Mouse (Mus musculus) heart, adult 18-20 months (tissue): Measurements from ENCODE around the gene Dmkn. TPM values are rescaled to one million over a fixed set of nuclear protein-coding genes. Genes with fewer than 3 reads are reported as not detected.
"Not testable (repeated sequence)": the region's sequence is repeated elsewhere in the genome, so short reads cannot be mapped to it uniquely, and the experiment has no call there.

Source experiments
- DNase-seq, 2 experiments: peaks; one replicate each; pipeline ENCODE4 v3.0.0; 2021 to 2022; ENCODE audit warnings: mixed read lengths in 1 of 2
- long read RNA-seq, 2 experiments: library from polyadenylated mRNA; stranded (forward); transcript quantifications; one replicate each; pipeline ENCODE4 v2.0.0; 2021
- total RNA-seq, 2 experiments: library from RNA; stranded (reverse); gene quantifications; 2 replicates each; pipeline ENCODE4 v1.2.3; 2021

Dmkn gene
- total RNA-seq, result 1 to 10 TPM; 1.0 to 3.5 TPM
- long read RNA-seq, experiment 1, partial matches to known transcripts, result 0 of 2 reads
- long read RNA-seq, experiment 1, other reads (novel, unspliced or antisense), result 0 of 2 reads
- long read RNA-seq, experiment 2, result 0 reads

DNA sequence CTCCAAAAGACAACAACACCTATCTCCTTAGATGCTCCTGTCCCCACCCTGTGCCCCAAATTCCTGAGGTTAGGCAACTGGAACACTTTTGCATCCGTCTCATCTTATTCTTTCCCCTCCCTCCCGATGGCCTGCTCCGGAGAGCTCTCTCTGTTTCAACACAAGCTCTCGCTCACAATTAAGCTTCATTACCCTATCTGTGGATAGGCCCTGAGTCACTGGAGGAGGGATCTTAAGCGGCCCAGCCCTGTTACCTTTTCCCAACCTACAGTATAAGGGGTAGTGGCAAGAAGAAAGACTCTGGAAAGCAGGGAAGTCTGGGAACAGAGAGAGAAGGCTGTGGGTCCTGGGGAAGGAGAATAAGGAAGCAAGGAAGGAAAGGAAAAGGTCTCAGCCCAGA lies at the start of gene Dmkn:
TSS of gene Dmkn (plus strand) at position 301 of the 400 bp plus-strand sequence.
- DNase-seq, result no peak

DNA sequence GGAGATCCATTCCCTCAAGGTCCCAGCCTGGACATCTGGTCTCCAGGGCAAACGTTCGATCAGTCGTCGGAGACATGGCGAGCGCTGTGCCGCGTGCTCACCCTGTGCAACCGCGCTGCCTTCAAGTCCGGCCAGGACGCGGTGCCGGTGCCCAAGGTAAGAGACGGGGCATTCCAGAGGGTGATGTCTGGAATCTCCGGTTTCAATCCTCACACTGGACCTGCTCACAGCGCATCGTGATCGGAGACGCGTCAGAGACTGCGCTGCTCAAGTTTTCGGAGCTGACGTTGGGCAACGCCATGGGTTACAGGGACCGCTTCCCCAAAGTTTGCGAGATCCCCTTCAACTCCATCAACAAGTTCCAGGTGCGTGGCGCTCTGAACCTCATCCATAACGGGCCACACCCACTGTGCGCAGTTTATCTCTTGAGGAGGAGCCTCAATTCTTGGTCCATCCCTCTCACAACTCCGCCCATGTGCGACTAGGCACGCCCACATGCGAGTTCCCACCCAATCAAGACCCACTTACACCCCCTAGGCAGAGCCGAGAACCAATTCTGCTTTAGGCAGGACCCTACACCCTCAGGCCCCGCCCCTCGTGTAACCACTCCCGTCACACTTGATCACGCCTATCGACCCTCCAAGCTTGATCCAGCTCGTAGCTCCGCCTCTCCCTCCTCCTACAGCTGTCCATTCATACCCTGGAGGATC lies 46.4 kb upstream of the Dmkn start:
- peak; percentile 53 to 56 for DNase-seq

DNA sequence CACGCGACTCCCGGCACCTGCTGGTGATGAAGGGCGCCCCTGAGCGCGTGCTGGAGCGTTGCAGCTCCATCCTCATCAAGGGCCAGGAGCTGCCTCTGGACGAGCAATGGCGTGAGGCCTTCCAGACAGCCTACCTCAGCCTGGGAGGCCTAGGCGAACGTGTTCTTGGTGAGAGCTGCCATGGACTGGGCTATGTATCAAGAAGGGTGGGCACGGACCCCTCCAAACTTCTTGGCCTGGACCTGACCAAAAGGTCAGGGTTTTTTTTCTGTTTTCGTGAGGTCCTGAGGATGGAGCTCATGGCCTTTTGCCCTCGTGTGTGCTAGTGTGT lies 45.9 kb upstream of the Dmkn start:
- DNase-seq, result no peak

DNA sequence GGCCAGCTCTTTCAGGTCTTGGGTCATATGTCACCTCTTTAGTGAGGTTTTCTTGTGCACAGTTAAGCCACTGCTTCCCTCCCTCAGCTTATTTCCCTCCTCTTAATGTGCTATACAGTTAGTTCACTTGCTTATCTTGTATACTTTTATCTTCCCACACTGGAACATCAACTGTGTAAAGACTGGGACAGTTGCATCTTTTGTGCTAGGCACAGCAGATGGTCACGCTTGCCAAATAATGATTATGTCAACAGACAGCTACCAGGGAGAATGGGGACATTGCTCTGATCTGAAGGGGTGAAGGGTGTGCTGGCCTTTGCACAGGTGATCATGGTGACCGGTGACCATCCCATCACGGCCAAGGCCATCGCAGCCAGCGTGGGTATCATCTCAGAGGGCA lies 43.9 kb upstream of the Dmkn start:
- no peak for DNase-seq

DNA sequence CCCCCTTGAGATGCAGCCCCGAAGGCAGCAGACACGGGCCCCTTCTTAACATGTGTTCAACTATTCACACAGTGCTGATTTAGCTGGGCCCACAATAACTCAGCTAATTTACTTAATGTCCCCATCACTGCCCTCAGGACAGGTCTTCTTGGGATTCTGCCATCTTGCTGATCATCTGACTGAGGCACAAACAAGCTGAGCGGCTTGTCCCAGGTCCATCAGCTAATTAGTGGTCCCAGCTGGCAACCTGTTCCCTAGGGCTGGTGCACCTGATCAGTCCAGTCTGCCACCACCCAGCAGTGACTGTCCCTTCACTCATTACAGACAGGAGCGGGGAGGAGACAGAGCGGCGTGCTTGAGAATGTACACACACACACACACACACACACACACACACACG lies 42.3 kb upstream of the Dmkn start:
- DNase-seq, result no peak

DNA sequence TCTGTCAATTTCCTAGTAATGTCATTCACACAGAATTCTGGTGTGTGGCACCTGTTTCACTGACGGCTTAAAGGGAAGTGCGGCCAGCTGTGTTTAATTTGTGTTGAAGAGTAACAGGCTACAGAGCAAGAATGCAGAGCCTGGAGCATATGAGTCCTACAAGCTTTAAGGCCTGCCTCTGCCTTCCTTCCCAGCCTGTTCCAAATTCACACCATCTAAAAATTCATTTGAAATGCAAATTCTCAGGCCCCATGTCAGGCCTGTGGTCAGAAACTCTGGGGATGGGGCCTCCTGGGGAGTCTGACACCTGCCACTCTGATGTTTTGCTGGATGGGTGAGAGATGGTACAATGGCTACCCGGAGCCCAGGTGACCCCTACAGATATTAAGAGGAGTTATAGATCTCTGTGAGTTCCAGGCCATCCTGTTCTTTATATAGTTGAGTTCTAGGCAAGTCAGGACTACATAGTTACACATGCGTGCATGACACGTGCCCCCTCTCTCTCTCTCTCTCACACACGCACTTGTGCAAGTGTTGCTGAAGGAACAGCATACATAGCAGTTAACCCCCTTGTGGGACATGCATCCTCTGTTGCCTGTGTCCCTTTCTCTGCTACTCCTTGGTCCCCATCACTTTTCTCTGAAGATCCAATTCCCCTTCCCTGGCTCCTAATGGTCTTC lies 40.1 kb upstream of the Dmkn start:
- no peak for DNase-seq

DNA sequence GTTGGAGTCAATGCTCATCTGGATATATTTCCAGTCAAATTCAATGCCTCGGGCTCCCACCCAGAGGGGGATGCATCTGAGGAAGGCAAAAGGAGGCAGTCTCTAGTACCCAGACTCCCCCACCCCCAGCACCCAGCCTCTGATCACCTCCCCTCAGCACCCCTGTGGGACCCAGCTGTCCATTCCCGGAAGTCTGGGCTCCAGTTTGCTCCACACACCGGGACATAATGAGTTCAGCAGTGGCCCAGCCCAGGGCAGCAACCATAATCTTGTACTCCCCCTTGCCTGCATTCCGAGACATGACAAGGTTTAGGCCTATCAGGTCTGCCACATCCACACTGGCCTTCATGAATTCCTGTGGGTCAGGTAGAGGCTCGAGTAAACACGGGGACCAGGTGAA lies 35.3 kb upstream of the Dmkn start:
- DNase-seq, result no peak

DNA sequence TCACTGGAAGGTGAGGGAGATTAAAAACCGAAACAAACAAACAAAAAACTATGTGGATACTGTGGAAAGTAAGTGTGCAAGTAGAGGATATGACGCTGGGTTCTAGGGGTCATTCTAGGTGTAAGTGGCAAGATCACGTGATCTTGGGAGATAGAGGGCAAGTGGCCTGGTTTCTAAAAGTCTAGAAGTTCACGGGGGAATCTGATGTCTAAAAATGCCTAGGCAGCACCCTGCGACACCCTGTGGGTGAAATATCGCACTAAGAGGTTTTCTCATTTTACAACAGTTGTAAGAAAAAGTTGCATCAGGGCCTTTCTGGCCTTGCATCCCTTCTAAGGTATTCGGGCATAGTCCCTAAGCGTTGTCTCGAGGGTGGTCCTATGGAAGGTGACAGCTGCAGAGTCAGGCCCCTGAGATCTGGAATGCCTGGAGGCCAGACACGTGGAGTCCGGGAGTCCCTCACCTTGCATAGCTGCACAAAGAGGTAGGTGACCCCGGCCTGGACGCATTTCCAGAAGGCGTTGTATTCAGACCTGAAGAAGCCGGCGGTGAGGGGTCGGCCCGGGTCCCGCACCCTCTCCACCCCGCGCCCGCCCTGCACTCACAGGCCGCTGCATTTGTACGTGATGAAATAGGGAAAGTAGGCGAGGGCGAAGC lies 34.7 kb upstream of the Dmkn start:
- no peak for DNase-seq

DNA sequence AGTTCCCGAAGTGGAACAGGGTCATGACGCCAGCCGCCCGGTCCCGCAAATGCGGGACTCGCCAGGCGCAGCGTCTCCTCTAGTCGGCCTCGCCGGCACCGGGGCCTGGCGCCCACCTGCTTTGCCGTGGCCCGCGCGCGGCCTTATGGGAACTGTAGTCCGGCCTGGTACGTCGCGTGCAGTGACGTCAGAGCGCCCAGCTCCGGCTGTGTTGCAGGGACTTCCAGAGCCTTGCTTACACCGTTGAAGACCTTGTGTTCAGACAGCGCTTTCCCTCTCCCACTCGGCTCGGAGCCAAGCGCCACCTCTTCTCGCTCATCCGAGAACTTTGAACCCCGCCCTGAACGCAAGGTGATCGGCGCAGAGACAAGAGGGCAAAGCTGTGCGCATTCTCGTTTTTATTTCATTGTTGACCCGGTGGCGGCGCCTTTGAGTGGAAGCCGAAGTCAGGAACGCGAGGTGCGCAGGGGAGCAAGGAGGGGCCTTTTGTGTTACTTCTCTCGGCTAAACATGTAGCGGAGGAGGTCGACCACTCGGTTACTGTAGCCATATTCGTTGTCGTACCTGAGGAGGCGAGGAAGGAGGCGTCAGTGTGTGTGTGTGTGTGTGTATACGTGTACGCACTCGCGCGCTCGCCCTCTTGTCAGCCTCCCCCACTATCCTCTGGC lies 34.0 kb upstream of the Dmkn start, which contains the start of gene Tmem147:
TSS of gene Tmem147 (minus strand) at position 145 of the 668 bp plus-strand sequence.
- DNase-seq, result peak; percentile 97

DNA sequence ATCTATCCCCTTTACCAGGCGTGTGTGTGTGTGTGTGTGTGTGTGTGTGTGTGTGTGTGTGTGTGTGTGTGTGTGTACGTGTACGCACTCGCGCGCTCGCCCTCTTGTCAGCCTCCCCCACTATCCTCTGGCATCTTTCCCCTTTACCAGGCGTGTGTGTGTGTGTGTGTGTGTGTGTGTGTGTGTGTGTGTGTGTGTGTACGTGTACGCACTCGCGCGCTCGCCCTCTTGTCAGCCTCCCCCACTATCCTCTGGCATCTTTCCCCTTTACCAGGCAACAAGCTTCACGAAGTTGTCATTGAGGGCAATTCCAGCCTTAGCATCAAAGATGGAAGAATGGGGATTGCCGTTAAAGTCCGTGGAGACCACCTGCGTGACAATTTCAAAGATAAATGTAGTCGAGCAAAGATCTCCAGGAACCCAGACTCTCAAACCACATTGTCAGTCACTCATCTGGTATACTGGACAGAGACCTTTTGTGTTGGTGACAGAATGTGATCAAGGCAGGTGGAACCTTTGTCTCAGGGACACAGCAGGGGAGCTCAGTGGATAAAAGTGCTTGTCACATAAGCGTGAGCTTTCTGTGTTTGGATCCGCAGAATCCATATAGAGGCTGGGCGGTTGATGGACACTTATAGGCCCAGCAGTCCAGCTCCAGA lies 33.4 kb upstream of the Dmkn start:
- DNase-seq, result peak in 1 of 2 experiments; percentile 22

DNA sequence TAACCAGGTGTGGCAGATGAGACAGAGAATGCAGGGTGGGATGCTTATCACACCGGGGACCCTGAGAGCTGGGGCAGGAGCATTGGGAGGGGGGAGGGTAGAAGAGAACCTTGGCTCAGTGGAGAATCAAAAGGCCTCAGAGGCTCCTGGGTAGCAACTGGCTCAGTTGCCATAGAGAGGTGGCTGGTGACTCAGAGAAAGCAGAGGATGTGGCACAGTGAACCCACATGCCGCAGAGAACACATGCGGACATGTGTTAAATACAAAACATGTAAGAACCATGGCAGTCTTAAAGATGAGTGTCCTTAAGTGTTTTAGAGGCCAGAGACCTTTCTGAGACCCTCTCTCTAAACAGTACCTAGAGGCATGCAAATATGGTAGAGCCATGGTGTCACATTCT lies 27.3 kb upstream of the Dmkn start:
- no peak for DNase-seq

DNA sequence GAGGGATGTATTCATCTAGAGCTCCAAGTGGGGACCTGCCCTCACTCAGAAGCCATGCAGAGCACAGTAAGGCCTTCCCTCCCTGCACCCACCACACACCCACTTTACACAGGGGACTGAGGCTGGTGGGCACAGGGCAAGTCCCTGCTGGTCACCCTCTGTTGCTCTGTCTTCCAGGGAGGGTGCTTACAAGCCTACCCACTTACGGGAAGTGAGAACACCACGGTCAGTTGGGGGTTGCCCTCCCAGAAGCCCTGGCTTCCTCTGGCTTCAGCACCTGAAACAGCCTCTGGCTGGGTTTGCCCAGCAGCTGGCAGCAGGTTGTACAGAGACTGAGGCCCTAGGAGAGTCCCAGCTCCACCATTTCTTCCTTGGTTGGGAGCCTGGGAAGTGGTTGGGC lies 21.0 kb upstream of the Dmkn start:
- not testable (repeated sequence) for DNase-seq

DNA sequence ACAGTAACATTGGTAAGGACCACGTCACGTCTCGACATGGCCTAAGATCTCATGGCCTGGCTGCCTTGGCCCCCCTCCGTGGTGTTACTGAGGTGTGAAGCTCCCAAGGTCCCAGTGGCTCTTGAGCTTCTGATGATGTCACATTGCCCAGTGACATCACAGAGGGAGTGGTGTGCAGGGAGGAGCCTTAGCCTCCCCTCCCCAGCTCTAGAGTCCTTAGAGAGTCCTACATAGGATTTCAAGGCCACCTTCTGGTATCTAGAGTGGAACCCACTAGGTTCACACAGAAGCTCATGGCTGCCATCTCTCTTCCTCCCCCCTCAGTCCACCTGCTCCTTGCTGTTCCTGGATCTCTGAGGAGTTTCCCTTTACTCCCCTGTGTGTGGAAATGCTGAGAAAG lies 19.9 kb upstream of the Dmkn start, which contains the start of gene Gapdhs:
TSS of gene Gapdhs (minus strand) at position 65 of the 400 bp plus-strand sequence.
- DNase-seq, result not testable (repeated sequence)

DNA sequence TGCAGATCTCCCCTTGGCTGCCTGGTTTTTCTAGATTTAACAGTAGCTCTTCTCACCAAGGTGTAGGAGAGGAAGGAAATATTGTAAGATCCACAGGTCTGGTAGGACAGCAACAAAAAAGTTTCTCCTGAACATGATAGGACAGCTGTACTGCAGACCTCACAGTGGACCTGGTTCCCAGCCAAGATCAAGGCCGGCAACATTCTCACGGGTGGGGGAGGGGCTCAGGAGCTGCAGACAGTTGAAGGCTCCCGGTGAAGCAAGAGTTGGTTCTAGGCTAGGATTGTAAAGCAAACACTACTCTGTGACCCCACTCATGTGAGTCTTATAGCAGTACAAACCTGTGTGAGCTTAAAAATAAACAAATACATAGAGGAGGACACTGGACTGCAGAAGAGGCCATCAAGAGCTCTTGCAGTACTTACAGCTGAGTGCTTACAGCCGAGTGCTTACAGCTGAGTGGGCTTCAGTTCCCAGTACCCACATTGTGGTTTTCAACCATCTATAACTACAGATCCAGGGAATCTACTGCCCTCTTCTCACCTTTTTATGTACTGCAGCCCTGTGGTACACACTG lies 19.4 kb upstream of the Dmkn start:
- DNase-seq, result peak; percentile 35 to 45

DNA sequence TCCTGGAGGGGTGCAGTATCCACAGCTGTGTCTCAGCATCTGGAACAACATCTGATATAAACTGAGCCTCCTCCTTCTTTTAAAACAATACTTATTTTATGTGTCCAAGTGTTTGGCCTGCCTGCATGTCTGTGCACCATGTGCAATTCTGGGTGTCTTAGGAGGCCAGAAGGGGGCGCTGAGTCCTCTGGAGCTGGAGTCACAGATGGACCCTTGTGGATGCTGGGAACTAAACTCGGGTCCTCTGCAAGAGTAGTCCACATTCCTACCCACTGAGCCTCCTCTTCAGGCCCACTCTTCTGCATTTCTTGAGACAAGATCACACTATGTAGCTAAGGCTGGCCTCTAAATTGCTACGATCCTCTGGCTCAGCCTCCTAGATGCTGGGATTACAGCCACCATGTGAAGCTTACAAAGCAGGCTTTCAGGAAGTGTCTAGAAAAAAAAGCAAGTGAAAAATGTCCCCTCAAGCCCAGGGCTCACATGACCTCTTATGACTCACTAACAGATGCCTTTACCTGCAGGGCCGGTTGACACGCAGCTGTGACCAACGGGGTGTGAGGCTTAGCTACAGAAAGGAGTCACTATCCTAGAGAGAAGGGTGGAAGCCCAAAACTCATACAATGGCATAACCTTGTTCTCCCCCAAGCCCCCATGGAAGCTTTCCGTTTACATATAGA lies 15.9 kb upstream of the Dmkn start:
- no peak for DNase-seq

DNA sequence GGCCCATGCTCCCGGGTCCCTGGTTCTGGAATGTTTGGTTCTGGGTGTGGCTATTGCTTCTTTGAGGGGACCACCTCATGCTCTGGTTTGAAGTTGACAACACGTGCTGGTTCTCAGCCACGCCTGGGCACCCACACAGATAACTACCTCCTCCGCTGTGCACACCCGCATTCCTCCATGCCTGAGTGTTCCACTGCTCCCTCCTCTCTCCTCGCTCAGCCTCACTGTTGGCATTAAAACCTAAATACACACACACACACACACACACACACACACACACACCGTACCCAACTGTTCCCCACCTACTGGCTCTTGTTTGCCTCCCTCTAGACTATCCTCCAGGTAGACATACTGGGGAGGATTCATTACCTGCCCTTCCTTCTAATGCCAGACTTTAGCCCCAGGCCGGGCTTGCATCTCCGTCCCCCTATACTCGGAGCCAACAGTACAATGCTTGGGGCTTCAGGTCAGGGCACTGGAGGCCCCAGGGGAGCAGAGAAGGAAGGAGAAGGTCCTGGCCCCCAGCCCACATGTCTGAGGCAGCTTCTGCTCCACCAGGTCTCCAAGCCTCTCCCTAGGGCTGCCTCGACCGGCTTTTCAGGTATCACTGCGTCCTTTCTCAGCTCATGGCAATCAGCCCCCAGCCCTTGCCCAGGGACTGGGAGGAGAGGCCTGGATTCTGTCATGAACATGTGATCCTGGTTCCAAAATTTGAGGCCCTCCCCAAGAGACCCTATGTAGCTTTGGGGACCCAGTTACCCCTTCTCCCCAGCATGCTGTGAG lies 13.5 kb upstream of the Dmkn start:
- DNase-seq, result no peak

DNA sequence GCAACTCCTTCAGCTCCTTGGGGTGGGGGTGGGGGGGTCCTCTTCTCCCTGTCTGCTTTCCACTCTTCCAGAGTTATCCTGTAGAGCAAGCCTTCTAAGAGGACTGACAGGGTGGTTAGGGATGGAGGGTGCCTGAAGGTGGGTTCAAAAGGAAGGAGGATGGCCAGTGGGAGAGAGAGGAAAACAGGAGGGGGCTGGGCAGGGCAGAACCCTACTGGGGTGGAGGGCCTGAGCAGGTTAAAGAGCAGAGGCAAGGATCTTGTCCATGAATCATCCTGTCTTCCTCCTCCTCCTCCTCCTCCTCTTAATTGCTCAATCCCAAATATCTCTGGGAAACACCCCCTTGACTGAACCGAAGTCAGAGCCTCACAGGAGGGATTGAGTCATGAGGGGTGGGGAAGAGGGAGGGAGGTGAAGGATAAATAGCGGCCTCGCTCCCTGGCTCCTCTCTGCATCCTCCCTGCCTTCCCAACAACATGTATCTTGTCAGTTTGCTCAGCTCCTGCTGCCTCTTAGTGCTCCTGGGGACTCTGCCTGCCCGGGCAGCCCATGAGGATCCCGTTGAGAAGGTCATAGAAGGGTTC lies 12.4 kb upstream of the Dmkn start, which contains the start of gene Sbsn:
TSS of gene Sbsn (plus strand) at position 386 of the 584 bp plus-strand sequence.
- DNase-seq, result no peak

DNA sequence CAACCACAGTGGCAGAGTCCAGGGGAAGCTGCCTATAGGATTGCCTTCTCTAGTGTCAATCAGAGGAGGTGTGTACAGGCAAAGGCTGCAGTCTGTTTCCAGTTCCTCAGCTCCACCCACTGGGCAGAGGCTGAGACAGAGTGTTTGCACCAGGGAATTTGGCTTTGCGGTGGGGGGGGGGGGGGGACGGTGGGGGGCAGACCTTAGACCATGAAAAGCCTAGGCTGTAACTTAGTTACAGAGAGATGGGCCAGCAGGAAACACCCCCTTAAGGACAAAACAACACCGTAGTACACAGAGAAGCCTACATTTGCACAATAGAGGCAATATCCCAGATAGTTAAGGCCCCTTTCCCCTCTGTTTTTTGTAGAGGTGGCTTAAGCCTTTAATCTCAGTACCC lies 6.6 kb upstream of the Dmkn start:
- no peak for DNase-seq

DNA sequence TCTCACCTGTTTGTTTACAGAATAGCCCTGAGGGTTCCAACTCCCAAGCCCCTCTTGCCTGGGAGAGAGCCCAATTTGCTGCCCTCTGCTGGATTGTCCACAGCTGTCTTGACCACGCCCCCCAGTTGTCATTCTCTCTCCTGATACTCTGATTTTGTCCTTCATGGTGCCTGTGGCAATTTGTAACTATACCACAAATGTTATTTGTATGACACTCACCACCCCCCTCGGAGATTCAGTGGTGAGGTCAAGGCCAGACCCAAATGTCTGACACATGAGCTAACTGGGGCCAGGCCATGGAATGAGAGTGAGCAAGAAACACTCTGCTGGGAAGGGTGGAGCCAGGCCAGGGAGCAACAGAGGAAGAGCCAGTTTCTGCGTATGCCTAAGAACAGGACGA lies 4.7 kb upstream of the Dmkn start:
- DNase-seq, result peak in 1 of 2 experiments; percentile 38
